Comparison of ENCODE assay signal across 14 mouse cellular contexts in genomic region chr2:91097015-91097414, GRCm38 (mm10). TPM values are rescaled to one million over a fixed set of nuclear protein-coding genes. Genes with fewer than 3 reads are reported as not detected.
DNase-seq lines count a peak whose midpoint lies in the region; ATAC-seq and TF ChIP-seq lines count a peak whose summit lies in the region.
"Had no signal": no experiment of that assay in that cellular context is flagged by ENCODE, and none has a peak within 500 bp of the region (broad histone marks: within the 10 kb centered on the region; RNA-seq: fewer than 3 reads in every experiment).

No protein-coding gene starts in this region.

- no peaks in the 10 kb centered on the region for H3K9me3 ChIP-seq in lung, postnatal 0 days (ENCODE audit: low read length)
- no peaks in the 10 kb centered on the region for H3K9me3 ChIP-seq in liver, embryonic 11.5 days (ENCODE audit: control insufficient read depth, low read length)
- H3K9me3 ChIP-seq: forebrain, embryonic 15.5 days; hindbrain, embryonic 13.5 days had no signal

- no peak for TF ChIP-seq EP300 in heart, adult 2 months (IDR thresholded peaks at IDR 0.05; ENCODE audit: insufficient read depth, low read depth, low read length)
- no peak for TF ChIP-seq EP300 in lung, postnatal 0 days (IDR thresholded peaks at IDR 0.05)

- no peak for TF ChIP-seq POLR2A in heart, adult 2 months (IDR thresholded peaks at IDR 0.05; ENCODE audit: insufficient read depth, low read depth, low read length)

- ATAC-seq in lung, postnatal 0 days = no peak
- peak; percentile 25; the same call in 1 of the 2 replicates for ATAC-seq in liver, embryonic 11.5 days (replicated peaks; ENCODE audit: low FRiP score)
- ATAC-seq: forebrain, embryonic 15.5 days; midbrain, embryonic 16.5 days had no signal

- intact Hi-C loops in heart, adult 2 months (cut with DNase I) = no loop called here
- intact Hi-C loops in heart, postnatal 25 days (cut with DNase I) = no loop called here

- H3K36me3 ChIP-seq in heart, adult 2 months (ENCODE audit: control insufficient read depth, insufficient read depth, low read length) = no peaks in the 10 kb centered on the region
- H3K36me3 ChIP-seq in lung, postnatal 0 days (ENCODE audit: insufficient read depth, low read length) = no peaks in the 10 kb centered on the region
- no peaks in the 10 kb centered on the region for H3K36me3 ChIP-seq in liver, embryonic 11.5 days (ENCODE audit: control insufficient read depth, insufficient read depth, low read length)
- peaks cover 7% of the 10 kb centered on the region; the same call in 1 of the 2 replicates for H3K36me3 ChIP-seq in splenic B cell, adult 2 months (ENCODE audit: control insufficient read depth, insufficient read depth, low read length, poor library complexity, severe bottlenecking)
- H3K36me3 ChIP-seq: forebrain, embryonic 15.5 days; hindbrain, embryonic 13.5 days had no signal

- WGBS in heart, adult 2 months = 70% methylated on average over 10 of the region's 10 CpGs
- 78% methylated on average over 10 of the region's 10 CpGs for WGBS in lung, postnatal 0 days
- 52% methylated on average over 10 of the region's 10 CpGs for WGBS in liver, embryonic 11.5 days

- no peak overlapping the region for H3K4me2 ChIP-seq in lung, postnatal 0 days (replicated peaks; ENCODE audit: low read depth, low read length)
- peak overlapping the region; percentile 52 for H3K4me2 ChIP-seq in liver, embryonic 11.5 days
- H3K4me2 ChIP-seq: forebrain, embryonic 15.5 days; hindbrain, embryonic 13.5 days had no signal

- H3K4me3 ChIP-seq in heart, adult 2 months = no peak overlapping the region
- no peak overlapping the region for H3K4me3 ChIP-seq in lung, postnatal 0 days (ENCODE audit: low read depth, low read length)
- H3K4me3 ChIP-seq in liver, embryonic 11.5 days (ENCODE audit: low read depth, low read length) = peak overlapping the region; percentile 37
- H3K4me3 ChIP-seq: forebrain, embryonic 15.5 days; hindbrain, embryonic 13.5 days had no signal

- no peaks in the 10 kb centered on the region for H3K79me2 ChIP-seq in heart, adult 2 months (replicated peaks; ENCODE audit: control insufficient read depth, insufficient read depth, low read length)

- H3K27ac ChIP-seq in heart, adult 2 months = peak overlapping the region; percentile 31; the same call in 1 of the 2 replicates
- H3K27ac ChIP-seq in lung, postnatal 0 days (ENCODE audit: low read length) = no peak overlapping the region
- peak overlapping the region; percentile 23; the same call in 1 of the 2 replicates for H3K27ac ChIP-seq in liver, embryonic 11.5 days (ENCODE audit: low read depth, low read length)
- H3K27ac ChIP-seq: forebrain, embryonic 15.5 days; hindbrain, embryonic 13.5 days had no signal

- H3K27me3 ChIP-seq in heart, adult 2 months (ENCODE audit: control insufficient read depth, insufficient read depth, low read length) = no peaks in the 10 kb centered on the region
- no peaks in the 10 kb centered on the region for H3K27me3 ChIP-seq in lung, postnatal 0 days (replicated peaks; ENCODE audit: insufficient read depth, low read length)
- no peaks in the 10 kb centered on the region for H3K27me3 ChIP-seq in liver, embryonic 11.5 days (replicated peaks; ENCODE audit: control insufficient read depth, insufficient read depth, low read length)
- no peaks in the 10 kb centered on the region for H3K27me3 ChIP-seq in splenic B cell, adult 2 months (ENCODE audit: control insufficient read depth, insufficient read depth, low read length, poor library complexity, severe bottlenecking)
- H3K27me3 ChIP-seq: forebrain, embryonic 15.5 days; hindbrain, embryonic 13.5 days had no signal

- DNase-seq in heart, adult 2 months = no peak
- DNase-seq in heart, postnatal 25 days (ENCODE audit: low spot score) = no peak
- no peak for DNase-seq in lung, postnatal 0 days (ENCODE audit: low spot score)
- DNase-seq in lung, postnatal 14 days = no peak
- DNase-seq in liver, embryonic 11.5 days (ENCODE audit: low spot score) = no peak
- peak; percentile 37 for DNase-seq in splenic B cell, adult 2 months (ENCODE audit: low read depth, low spot score)
- DNase-seq in cerebellum, postnatal 25 days = no peak
- DNase-seq in layer of hippocampus, adult 9-10 months (ENCODE audit: low spot score) = no peak
- DNase-seq: cerebellum, postnatal 14 days; kidney, postnatal 4 days; left cerebral cortex, postnatal 4 days had no signal

- H3K9ac ChIP-seq in heart, adult 2 months (ENCODE audit: low read depth, low read length) = peak overlapping the region; percentile 51
- H3K9ac ChIP-seq in lung, postnatal 0 days (replicated peaks; ENCODE audit: low read depth) = 0 out of 2 replicates have a peak overlapping the region, but pooled peaks have one; percentile 5
- H3K9ac ChIP-seq in liver, embryonic 11.5 days (ENCODE audit: low read depth, low read length) = peak overlapping the region; percentile 53
- H3K9ac ChIP-seq: forebrain, embryonic 15.5 days; hindbrain, embryonic 13.5 days had no signal

- no peak for TF ChIP-seq CTCF in heart, adult 2 months (IDR thresholded peaks at IDR 0.05)
- no peak for TF ChIP-seq CTCF in lung, postnatal 0 days (IDR thresholded peaks at IDR 0.05)

- H3K4me1 ChIP-seq in heart, adult 2 months (ENCODE audit: control insufficient read depth, insufficient read depth, low read length) = no peaks in the 10 kb centered on the region
- H3K4me1 ChIP-seq in lung, postnatal 0 days (ENCODE audit: insufficient read depth, low read depth, low read length) = no peaks in the 10 kb centered on the region
- peaks cover 16% of the 10 kb centered on the region for H3K4me1 ChIP-seq in liver, embryonic 11.5 days (replicated peaks; ENCODE audit: control insufficient read depth, insufficient read depth, low read length)
- H3K4me1 ChIP-seq: forebrain, embryonic 15.5 days; hindbrain, embryonic 13.5 days had no signal

RNA-seq across cellular contexts. Expression of gene Spi1, which starts 14.8 kb away (rescaled TPM):
- 1 to 10 TPM; 3.7 to 6.2 TPM for total RNA-seq in heart, adult 2 months (2021)
- polyA plus RNA-seq in heart, adult 2 months (2012; rRNA removed) = 10.2 and 17.2 TPM in 2 replicates
- 1 to 10 TPM; 3.7 to 4.3 TPM for total RNA-seq in heart, postnatal 25 days (2021)
- 23.9 and 24.2 TPM in 2 replicates for polyA plus RNA-seq in lung, postnatal 0 days (2015; fragmentation: Nextera tagmentation; extraction: Ambion mirVana)
- polyA plus RNA-seq in liver, embryonic 11.5 days (2014; fragmentation: Nextera tagmentation; extraction: Ambion mirVana) = 19.5 and 22.7 TPM in 2 replicates

RNA-seq across cellular contexts. Expression of gene Mybpc3, which starts 20.9 kb away (rescaled TPM):
- total RNA-seq in heart, adult 2 months (2021) = 1,000 to 10,000 TPM; 1,229 to 1,417 TPM
- polyA plus RNA-seq in heart, adult 2 months (2012; rRNA removed) = 1,378 and 1,771 TPM in 2 replicates
- 1,000 to 10,000 TPM; 1,615 to 1,699 TPM for total RNA-seq in heart, postnatal 25 days (2021)
- 4.7 and 6.5 TPM in 2 replicates for polyA plus RNA-seq in lung, postnatal 0 days (2015; fragmentation: Nextera tagmentation; extraction: Ambion mirVana)
- polyA plus RNA-seq in liver, embryonic 11.5 days (2014; fragmentation: Nextera tagmentation; extraction: Ambion mirVana) = 1.2 and 5.0 TPM in 2 replicates
- total RNA-seq: left cerebral cortex, postnatal 4 days had no signal
- polyA plus RNA-seq: forebrain, embryonic 15.5 days had no signal

RNA-seq across cellular contexts. Expression of gene Slc39a13, which starts 26.8 kb away (rescaled TPM):
- 10 to 100 TPM; 21.1 to 22.3 TPM for total RNA-seq in heart, adult 2 months (2021)
- polyA plus RNA-seq in heart, adult 2 months (2012; rRNA removed) = 57.3 and 58.6 TPM in 2 replicates
- total RNA-seq in heart, postnatal 25 days (2021) = 10 to 100 TPM; 22.9 to 28.2 TPM
- 32.6 and 34.4 TPM in 2 replicates for polyA plus RNA-seq in lung, postnatal 0 days (2015; fragmentation: Nextera tagmentation; extraction: Ambion mirVana)
- polyA plus RNA-seq in liver, embryonic 11.5 days (2014; fragmentation: Nextera tagmentation; extraction: Ambion mirVana) = 19.6 and 20.0 TPM in 2 replicates

RNA-seq across cellular contexts. Expression of gene Psmc3, which starts 43.2 kb away (rescaled TPM):
- total RNA-seq in heart, adult 2 months (2021) = 100 to 1,000 TPM; 216 to 252 TPM
- polyA plus RNA-seq in heart, adult 2 months (2012; rRNA removed) = 112 and 141 TPM in 2 replicates
- 100 to 1,000 TPM; 209 to 241 TPM for total RNA-seq in heart, postnatal 25 days (2021)
- polyA plus RNA-seq in lung, postnatal 0 days (2015; fragmentation: Nextera tagmentation; extraction: Ambion mirVana) = 181 and 186 TPM in 2 replicates
- polyA plus RNA-seq in liver, embryonic 11.5 days (2014; fragmentation: Nextera tagmentation; extraction: Ambion mirVana) = 324 and 347 TPM in 2 replicates

Comparison
In these comparisons a context has a peak if more than half of its experiments do, and no peak if none do; other contexts are left out.
1. RNA of gene Mybpc3, which starts 20.9 kb away (polyA plus RNA-seq): 1,378 to 1,771 TPM in heart, adult 2 months; 1.2 to 5.0 TPM in liver, embryonic 11.5 days and 4.7 to 6.5 TPM in lung, postnatal 0 days; every median in the first group is over 100 times any median in the second.
2. Peak in every context shown above with its lines, with median percentiles within 50 percentile points of each other: H3K9ac ChIP-seq.